Mouse (Mus musculus): ENCODE data around the gene Apoa2.
"Not testable (repeated sequence)": the region's sequence is repeated elsewhere in the genome, so short reads cannot be mapped to it uniquely, and the experiment has no call there.

The Apoa2 gene

DNA sequence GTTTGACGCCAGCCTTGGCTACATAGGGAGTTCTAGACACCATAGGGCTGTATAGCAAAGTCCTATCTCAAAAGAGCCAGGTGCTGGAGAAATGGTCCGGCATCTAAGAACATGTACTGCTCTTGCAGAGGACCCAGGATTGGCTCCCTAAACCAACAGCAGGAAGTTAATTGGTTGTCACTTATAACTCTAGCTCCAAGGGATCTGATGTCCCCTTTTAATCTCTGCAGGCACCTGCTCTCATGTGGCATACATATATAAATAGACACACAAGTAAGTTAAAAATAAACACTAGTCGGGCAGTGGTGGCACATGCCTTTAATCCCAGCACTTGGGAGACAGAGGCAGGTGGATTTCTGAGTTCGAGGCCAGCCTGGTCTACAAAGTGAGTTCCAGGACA, 10.9 kb downstream of the Apoa2 start:
- no peak for DNase-seq (ENCODE audit: inconsistent ontology term)

DNA sequence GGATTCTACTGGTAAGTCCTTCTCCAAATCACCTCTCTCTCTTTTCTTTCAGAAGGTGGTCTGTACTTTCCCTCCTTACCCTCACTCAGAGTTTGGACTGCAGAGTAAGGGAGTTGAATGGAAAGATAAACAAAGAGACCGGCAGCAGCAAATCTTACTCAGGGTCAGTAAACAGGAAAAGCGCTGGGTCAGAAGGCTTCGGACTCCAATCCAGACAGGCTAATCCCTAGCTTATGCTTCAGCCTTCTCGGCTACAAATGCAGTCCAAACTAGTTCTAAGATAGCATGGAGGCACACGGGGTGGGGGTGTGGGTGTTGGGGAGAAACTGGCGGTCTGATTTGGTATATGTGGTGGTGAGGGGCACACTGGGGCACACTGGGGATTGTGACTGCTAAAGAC, 12.6 kb downstream of the Apoa2 start:
- DNase-seq (ENCODE audit: inconsistent ontology term): no peak

DNA sequence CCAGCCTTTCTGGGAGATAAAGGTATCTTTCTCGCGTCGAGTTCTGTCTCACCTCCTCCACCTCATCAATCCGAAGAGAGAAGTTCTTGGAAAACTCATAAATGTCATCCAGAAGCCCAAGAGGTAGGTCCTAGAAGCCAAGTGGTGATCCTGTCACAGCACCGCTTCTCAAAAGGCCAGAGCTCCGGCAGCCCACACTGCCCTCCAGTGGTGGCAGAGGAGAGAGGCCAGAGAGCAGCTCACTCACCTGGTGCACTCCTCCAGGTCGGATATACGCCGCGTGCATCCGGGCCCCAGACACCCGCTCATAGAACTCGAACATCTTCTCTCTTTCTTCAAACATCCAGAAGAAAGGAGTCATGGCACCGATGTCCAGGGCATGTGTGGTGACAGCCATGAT, 13.6 kb downstream of the Apoa2 start:
- DNase-seq (ENCODE audit: inconsistent ontology term): no peak

DNA sequence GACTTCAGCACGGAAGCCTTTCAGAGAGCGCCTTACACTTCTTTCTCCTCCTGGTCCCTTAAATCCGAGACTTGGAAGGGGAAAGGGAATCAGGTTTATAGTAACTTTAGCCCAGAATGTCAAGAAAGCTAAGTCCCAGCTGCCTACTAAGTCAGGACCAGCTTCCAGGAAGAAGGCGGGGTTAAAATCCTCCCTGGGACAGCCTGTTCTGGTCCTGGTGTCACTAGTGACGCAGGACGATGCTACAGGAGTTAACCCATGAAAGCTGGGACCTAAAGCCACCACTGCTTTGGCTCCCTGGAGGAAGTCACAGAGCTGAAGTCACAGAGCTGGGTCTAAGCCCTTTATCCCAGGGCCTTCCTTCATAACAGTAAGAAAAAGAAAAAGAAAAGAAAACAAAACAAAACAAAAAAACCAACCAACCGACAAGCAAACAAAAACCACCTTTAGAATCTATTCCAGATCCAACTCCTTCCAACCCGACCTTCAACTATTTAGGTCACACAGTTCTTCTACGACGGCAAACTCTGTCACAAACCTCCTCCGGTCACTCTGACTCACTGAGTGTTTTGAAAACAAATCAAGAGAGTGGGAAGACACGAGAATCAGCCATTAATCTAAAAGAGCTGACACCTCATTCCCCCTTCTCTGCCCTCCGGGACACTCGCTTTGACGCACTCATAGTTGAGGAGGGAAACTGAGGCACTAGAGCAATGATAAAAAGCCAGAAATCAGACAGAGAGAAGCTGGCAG, 15.3 kb downstream of the Apoa2 start:
- DNase-seq (ENCODE audit: inconsistent ontology term): no peak

DNA sequence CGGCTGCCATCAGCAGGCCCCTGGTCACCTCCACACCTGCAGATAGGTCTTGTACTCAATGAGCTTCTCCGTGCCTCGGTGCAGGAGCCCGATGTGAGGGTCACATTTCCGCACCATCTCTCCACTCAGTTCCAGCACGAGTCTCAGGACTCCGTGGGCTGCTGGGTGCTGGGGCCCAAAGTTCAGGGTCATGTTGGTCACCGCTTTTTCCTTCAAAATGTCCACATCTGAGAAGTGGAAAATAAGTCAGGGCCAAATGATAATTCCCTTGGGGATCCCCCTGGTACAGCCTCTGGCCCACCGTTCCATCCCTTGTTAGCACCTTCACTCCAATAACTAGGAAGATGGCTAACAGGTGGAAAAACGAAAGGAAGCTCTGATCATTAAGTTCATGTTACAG, 16.1 kb downstream of the Apoa2 start:
- DNase-seq (ENCODE audit: inconsistent ontology term): no peak

DNA sequence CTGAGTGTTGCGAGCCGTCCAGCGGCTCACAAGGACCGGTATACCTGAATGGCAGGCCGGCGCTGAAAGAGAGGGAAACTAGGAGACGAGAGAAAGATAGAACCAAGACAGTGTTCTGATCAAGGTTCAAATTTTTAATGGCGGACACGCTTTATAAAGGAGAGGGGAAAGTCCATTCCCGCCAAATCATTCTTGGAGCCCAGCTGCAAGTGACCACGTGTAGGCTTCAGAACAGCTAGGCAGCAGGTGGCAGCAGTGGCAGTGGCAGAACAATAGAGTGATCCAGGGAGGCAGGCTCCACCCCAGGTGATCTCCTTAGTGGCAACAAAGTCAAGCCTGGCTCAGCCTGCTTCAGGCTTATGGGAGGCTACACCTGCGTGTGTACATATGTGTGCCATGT, 17.1 kb downstream of the Apoa2 start:
- DNase-seq (ENCODE audit: inconsistent ontology term): not testable (repeated sequence)

DNA sequence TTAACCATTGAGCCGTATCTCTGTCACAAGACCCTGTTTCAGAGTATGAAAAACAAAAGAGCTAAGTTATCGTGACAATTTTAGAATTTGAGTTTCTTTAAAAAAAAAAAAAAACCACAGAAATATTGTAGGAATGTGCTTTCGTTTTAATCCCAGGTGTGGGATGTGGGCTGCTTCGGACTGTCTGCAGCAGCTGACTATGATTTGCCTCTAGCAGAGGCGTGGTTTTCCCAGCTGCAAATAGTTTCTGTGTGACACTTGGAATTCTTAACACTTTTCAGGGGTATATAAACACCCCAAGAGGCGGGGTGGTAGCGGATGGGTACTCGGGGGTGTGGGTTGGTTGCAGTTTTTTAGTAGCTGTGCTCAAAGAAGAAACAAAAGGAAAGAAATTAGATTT, 20.5 kb downstream of the Apoa2 start:
- no peak for DNase-seq (ENCODE audit: inconsistent ontology term)

DNA sequence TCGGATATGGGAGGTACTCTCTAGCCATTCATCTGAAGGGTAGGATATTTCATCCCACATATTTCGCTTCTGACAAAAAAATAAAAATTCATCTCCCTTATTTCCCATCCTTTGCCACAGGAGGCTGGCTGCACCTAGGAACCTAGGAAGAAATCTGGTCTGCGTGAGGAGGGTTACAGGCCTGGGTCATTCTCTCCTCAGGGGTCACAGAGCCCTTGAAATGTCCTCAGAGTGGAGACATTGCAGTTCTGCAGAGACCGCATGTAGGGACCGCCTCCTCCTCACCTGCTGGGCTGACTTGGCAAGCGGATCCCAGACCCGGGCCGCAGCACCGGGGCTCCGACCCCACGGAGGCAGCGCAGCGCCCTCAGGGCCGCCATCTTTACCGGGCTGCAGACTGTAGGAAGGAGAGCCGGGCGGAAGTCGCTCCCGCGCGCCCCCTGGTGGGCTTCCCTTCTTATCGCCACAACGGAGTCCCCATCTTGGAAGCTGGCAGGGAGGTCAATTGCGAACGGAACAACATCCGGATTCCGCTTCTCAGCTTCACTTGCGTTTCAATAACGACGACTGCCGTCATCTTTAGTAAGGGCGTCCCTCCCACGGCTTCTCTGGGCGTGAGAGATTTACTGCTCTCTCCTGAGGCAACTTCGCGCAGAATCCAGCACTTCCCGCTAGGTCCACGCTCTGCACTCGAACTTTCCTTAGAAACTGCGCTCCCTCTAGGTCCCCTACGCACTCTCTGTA, 22.0 kb downstream of the Apoa2 start:
- peak; percentile 98 for DNase-seq (ENCODE audit: inconsistent ontology term)

DNA sequence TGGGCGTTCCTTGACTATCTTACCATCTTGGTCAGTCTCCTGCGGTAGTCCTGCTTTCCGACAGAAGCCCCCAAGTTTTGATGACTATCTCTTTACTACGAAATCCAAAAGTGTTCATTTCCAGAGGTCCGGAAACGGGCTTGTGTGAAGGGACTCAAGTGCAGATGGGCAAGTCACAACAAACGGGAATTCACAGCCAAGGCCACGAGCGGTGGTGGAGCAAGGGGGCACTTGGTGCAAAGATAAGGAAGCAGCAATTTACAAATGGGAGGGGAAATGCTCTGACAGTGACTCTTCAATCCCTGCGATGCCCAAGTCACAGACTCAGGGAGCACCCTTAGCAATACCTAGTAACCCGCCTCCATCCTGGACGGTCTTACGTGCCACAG, 22.6 kb downstream of the Apoa2 start:
- no peak for DNase-seq (ENCODE audit: inconsistent ontology term)

DNA sequence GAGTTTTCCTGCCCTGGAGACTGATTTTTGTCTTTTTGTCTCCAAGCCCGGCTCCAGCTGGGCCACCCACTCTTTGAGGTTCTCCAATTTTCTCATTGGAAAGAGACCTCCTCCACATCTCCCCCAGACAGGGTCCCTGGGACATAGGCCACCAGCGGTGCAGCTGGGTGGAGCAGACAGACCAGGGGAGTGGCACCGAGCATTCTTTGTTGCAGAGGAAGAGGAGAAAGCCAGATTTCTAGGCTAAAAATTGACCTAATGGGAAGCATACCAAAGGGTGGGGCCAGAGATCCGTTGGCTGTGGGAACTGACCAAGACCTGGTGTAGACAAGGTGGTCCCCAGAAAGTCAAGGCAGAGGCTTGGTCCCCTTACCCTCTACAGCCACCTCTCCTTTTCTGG, 23.1 kb downstream of the Apoa2 start:
- no peak for DNase-seq (ENCODE audit: inconsistent ontology term)

DNA sequence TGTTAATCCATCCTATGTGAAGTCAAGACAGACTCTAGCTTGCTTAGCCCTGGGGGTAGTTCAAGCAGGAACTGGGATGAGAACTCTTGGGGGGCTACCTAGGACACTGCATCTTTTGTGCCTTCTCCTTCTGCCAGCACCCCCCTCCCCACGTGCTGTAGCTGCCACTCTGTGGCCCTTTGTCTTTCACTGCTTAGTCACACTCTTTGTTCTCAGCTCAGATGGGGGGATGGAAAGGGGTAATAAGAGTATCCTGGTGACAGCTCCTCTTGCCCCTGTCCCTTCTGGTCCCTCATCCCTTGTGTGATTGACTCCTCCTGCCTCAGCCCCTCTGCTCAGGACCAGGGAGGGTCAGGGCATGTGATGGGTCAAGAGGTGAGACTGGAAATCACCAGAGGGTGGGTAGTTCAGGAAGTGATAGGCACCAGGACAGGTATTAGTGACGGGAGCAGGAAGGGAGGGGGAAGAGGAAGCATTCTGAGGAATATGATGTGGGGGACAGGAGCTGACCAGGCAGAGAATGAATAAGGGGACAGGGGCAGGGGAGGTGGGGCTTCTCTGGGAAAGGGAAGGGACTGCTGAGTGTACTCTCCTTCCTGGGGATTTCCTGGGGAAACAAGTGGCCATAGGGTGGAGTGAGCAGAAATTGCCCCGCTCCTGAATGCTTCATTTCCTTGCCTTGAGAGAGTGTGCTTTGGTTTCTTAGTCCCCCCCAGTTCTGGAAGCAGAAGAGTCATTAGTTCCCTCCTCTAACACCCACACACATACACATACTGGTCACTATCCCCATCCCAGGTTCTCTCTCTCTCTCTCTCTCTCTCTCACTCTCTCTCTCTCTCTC, 23.8 kb downstream of the Apoa2 start:
- DNase-seq (ENCODE audit: inconsistent ontology term): peak; percentile 77

DNA sequence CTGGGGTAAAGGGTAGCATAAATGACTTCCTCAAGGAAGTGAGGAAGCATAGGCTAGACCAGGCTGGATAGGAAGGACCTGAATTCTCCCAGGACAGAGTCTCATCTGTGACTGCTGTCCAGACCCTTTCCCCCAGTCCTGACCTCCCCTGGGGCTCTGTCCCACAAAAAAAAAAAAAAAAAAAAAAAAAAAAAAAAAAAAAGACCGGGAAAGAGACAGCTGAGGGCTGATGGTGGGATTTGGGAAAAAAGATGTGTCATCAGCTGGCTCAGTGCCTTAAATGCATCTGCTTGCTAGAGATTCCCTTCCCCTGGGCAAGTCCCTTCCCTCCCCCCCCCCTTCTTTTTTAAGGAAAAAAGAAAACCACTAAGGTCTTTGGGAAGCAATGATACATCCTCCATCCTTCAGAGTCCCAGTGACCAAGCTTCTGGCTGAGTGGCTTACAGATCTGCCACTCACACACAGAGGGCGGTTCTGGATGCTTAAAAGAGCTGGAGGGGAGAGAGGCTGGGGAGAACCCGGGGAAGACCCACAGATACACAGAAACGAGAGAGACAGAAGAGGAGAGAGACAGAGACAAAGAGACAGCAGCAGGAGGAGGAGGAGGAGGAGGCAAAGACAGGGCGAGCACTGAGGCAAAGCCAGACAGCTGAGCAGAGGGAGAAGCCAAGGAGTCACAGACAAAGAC, 25.2 kb downstream of the Apoa2 start, which contains the start of gene Adamts4:
Gene Adamts4 (plus strand): TSS at position 509 of the 688 bp plus-strand sequence.
- peak; percentile 85 for DNase-seq (ENCODE audit: inconsistent ontology term)

DNA sequence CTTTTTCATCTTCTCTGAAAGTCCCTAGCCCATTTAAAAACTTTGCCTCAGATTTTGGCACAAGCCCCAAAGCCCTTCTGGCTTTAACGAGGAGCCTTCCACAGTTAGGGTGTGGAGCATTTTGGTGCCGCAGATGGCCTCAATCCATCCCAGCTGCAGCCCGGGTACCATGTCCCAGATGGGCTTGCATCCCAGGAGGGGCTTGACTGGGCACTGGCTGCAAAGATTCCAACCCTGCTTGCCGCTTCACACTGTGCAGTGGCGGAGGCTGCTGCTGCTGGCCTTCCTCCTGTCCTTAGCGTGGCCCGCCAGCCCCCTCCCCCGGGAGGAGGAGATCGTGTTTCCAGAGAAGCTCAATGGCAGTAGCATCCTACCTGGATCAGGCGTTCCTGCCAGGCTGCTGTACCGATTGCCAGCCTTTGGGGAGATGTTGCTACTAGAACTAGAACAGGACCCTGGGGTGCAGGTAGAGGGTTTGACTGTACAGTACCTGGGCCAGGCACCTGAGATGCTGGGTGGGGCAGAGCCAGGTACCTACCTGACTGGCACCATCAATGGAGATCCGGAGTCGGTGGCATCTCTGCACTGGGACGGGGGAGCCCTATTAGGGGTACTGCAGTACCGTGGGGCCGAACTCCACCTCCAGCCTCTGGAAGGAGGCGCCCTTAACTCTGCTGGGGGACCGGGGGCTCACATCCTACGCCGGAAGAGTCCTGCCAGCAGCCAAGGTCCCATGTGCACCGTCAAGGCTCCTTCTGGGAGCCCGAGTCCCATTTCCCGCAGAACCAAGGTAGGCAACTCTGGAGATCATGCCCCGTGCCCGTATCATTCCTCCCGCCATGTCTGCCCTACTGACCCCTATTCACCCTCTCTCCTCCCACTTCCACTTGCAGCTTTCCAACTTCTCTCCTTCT, 26.1 kb downstream of the Apoa2 start, which contains the start of gene Ndufs2:
Gene Ndufs2 (minus strand): TSS at position 709 of the 914 bp plus-strand sequence.
- no peak for DNase-seq (ENCODE audit: inconsistent ontology term)

DNA sequence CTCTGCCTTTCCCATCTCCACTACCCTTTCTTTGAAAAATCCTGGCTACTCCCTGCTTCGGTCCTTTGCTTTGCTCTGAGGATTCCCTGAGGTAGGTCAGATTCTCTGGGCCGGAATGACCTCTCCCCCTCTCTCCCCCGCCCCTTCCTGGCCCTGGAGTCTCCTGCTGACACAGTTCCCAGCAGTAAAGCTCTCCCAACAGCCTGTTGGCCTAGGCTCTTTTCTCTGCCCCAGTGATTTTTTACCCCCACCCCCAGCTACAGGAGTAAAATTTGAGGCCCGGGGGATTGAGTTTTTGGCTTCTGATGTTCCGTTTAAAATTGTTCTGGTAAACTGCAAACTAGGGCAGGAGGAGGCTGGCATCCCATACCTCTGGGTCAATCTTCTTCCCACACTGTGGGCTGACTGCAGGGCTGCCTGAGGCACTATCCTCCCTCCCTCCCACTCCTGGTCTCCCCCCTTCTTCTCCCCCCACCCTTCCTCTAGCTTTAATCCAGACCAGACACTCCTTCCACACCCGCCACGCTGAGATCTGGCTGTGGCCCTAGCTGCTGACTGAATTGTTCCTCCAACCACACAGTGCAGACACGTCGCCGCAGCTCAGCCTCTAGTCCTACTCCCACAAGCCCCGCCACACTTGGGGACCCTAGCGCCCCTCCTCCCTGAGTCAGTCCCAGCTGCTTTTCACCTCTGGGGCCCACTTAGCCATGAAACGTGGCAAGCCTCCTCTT, 26.9 kb downstream of the Apoa2 start:
- peak; percentile 84 for DNase-seq (ENCODE audit: inconsistent ontology term)

DNA sequence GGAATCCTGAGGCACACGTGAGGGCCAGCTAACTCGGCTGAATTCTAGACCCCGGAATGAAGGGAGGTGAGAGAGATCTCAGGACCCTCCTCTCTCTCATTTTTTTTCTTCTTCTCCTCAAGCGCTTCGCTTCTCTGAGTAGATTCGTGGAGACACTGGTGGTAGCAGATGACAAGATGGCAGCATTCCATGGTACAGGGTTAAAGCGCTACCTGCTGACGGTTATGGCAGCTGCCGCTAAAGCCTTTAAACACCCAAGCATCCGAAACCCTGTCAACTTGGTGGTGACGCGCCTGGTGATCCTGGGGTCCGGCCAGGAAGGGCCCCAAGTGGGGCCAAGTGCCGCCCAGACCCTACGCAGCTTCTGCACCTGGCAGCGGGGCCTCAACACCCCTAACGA, 27.6 kb downstream of the Apoa2 start:
- DNase-seq (ENCODE audit: inconsistent ontology term): no peak

DNA sequence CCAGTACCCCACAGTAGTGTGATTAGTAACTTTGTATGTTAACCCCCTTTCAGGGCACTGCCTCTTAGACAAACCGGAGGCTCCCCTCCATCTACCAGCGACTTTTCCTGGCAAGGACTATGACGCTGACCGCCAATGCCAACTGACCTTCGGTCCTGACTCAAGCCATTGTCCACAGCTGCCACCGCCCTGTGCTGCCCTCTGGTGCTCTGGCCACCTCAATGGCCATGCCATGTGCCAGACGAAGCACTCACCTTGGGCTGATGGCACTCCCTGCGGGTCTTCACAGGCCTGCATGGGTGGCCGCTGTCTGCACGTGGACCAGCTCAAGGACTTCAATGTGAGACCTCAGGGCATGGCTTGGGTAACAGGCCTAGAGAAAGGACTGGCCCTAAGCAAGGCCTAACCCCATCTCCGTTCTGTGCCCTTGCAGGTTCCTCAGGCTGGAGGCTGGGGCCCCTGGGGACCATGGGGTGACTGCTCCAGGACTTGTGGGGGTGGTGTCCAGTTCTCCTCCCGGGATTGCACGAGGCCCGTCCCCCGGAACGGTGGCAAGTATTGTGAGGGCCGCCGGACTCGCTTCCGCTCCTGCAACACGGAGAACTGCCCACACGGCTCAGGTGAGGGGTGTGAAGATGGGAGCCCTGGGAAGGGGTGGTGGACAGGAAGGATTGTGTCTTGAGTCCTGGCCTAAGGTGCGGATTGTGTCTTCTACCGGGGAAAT, 31.4 kb downstream of the Apoa2 start:
- no peak for DNase-seq (ENCODE audit: inconsistent ontology term)

DNA sequence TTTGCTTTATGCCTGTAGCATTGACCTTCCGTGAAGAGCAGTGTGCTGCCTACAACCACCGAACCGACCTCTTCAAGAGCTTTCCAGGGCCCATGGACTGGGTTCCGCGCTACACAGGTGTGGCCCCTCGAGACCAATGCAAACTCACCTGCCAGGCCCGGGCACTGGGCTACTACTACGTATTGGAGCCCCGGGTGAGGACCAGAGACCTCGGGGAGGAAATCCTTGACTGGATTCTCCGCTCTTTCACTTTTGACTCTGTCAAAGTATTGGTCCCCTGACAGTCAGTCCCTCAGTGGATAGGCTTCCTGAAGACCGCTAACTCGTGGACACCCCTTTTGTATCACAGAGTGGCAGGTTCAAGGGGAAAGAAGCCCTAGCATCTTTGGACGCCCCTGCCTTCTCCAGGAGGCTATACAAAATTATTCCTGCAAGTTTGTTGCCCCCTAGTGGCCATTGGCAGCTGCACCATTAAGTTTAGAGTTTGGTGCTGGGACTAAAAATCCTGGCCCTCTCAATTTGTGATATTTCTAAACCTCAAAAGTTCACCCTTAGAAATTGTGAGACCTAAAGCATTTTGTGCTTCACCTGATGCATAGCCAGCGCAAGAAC, 32.2 kb downstream of the Apoa2 start:
- DNase-seq (ENCODE audit: inconsistent ontology term): no peak

DNA sequence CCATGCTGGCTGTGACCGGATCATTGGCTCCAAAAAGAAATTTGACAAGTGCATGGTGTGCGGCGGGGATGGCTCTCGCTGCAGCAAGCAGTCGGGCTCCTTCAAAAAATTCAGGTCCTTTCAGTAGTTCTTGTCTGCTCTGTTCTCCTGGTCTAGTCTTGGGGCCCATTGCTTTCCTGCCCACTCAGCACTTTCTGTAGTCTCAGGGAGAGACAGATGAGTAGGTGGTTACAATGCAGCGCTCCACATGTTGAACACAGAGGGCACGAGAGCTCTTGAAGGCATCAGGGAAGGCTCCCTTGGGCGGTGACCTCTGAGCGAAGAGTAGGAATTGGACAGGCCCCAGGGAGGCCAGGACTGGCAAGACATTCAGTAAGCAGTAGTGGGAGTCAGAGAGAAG, 32.9 kb downstream of the Apoa2 start:
- no peak for DNase-seq (ENCODE audit: inconsistent ontology term)

DNA sequence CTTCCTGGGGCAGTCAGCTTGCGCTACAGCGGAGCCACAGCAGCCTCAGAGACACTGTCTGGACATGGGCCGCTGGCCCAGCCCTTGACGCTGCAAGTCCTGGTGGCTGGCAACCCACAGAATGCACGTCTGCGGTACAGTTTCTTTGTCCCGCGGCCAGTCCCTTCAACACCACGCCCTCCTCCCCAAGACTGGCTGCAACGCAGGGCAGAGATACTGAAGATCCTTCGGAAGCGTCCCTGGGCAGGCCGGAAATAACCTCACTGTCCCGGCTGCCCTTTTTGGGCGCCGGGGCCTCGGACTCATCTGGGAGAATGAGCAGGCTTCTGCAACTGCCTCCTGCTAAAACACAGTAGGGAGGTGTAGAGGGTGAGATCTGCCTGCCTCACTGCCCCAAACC, 34.1 kb downstream of the Apoa2 start:
- no peak for DNase-seq (ENCODE audit: inconsistent ontology term)

Measured in Muller cell, postnatal 12 days (primary cell).